Mouse (Mus musculus) midbrain, embryonic 15.5 days (tissue): ENCODE measurements at regions not wholly inside any gene's neighbourhood (a gene's known extent, or its start where the extent isn't known, plus 50 kb on each side); places are given as distances from the start of the nearest gene placed in this dataset.

ENCODE experiments used
- ATAC-seq: fragments of 200-750 bp; cut with Nextera tagmentation; replicated peaks from 2 replicates; pipeline ENCODE4 v1.8.0; 2017; ENCODE audit warnings: moderate TSS enrichment
- H3K27ac ChIP-seq: fragments of 300-500 bp; sonication (generic); 2 replicates; pipeline ENCODE4 v1.5.1; 2015; ENCODE audit warnings: mild to moderate bottlenecking, inconsistent platforms
- H3K27me3 ChIP-seq: fragments of 300-500 bp; sonication (generic); replicated peaks from 2 replicates; pipeline ENCODE4 v1.6.1; 2015; ENCODE audit warnings: inconsistent platforms
- H3K36me3 ChIP-seq: fragments of 300-500 bp; sonication (generic); replicated peaks from 2 replicates; pipeline ENCODE4 v1.6.1; 2015; ENCODE audit warnings: inconsistent platforms
- H3K4me1 ChIP-seq: fragments of 300-500 bp; sonication (generic); 2 replicates; pipeline ENCODE4 v1.6.1; 2015; ENCODE audit warnings: inconsistent platforms
- H3K4me2 ChIP-seq: fragments of 300-500 bp; sonication (generic); 2 replicates; pipeline ENCODE4 v1.6.1; 2015; ENCODE audit warnings: inconsistent platforms, mild to moderate bottlenecking, moderate library complexity
- H3K4me3 ChIP-seq: fragments of 300-500 bp; sonication (generic); 2 replicates; pipeline ENCODE4 v1.5.1; 2015; ENCODE audit warnings: mild to moderate bottlenecking, inconsistent platforms
- H3K9ac ChIP-seq: fragments of 300-500 bp; sonication (generic); 2 replicates; pipeline ENCODE4 v1.6.1; 2015; ENCODE audit warnings: mild to moderate bottlenecking, inconsistent platforms
- H3K9me3 ChIP-seq: fragments of 300-500 bp; sonication (generic); 2 replicates; pipeline ENCODE4 v1.6.1; 2016; ENCODE audit warnings: inconsistent platforms
- WGBS: fragments of 180-500 bp; shearing (Covaris S2); methylation state at CpG from one replicate; pipeline ENCODE4 v1.1.7; 2015; ENCODE audit warnings: mixed read lengths; 5-methylcytosine and 5-hydroxymethylcytosine counted together

GRCm38 (mm10) chr10:22993158-22993557, 173.2 kb upstream of the Tcf21 start:
- no peak overlapping the region for H3K9ac ChIP-seq
- H3K27me3 ChIP-seq, result no peaks in the 10 kb centered on the region
- WGBS, result 92% methylated on average over 3 of the region's 3 CpGs
- H3K9me3 ChIP-seq, result no peaks in the 10 kb centered on the region
- H3K27ac ChIP-seq, result no peak overlapping the region
- H3K36me3 ChIP-seq, result no peaks in the 10 kb centered on the region
- H3K4me1 ChIP-seq, result no peaks in the 10 kb centered on the region
- no peak overlapping the region for H3K4me3 ChIP-seq
- no peak for ATAC-seq
- H3K4me2 ChIP-seq, result no peak overlapping the region

GRCm38 (mm10) chr10:22981798-22982197, 161.8 kb upstream of the Tcf21 start:
- H3K27ac ChIP-seq, result no peak overlapping the region
- H3K4me1 ChIP-seq, result no peaks in the 10 kb centered on the region
- no peak overlapping the region for H3K4me3 ChIP-seq
- no peak overlapping the region for H3K4me2 ChIP-seq
- no peaks in the 10 kb centered on the region for H3K36me3 ChIP-seq
- H3K9me3 ChIP-seq, result no peaks in the 10 kb centered on the region
- ATAC-seq, result no peak
- no peak overlapping the region for H3K9ac ChIP-seq
- WGBS, result 84% methylated on average over 6 of the region's 6 CpGs
- H3K27me3 ChIP-seq, result no peaks in the 10 kb centered on the region

- Histone ChIP-seq H3K36me3 (no peaks in the 10 kb centered on the region), H3K9me3 (no peaks in the 10 kb centered on the region), H3K27ac (no peak overlapping the region), H3K9ac (no peak overlapping the region), H3K4me2 (no peak overlapping the region), H3K4me1 (no peaks in the 10 kb centered on the region), H3K27me3 (no peaks in the 10 kb centered on the region), H3K4me3 (no peak overlapping the region)
- 93% methylated on average over 7 of the region's 7 CpGs for WGBS
- ATAC-seq, result no peak
Measured at GRCm38 (mm10) chr10:22978442-22978841, 158.5 kb upstream of the Tcf21 start.

GRCm38 (mm10) chr10:22956956-22957355, 137.0 kb upstream of the Tcf21 start:
- Histone ChIP-seq H3K9me3 (no peaks in the 10 kb centered on the region), H3K4me2 (no peak overlapping the region), H3K4me1 (no peaks in the 10 kb centered on the region), H3K27me3 (no peaks in the 10 kb centered on the region), H3K9ac (no peak overlapping the region), H3K4me3 (no peak overlapping the region), H3K36me3 (no peaks in the 10 kb centered on the region), H3K27ac (no peak overlapping the region)
- 82% methylated on average over 7 of the region's 7 CpGs for whole genome bisulfite sequencing
- ATAC-seq, result no peak

- no peak overlapping the region for H3K4me3 ChIP-seq
- H3K9me3 ChIP-seq, result no peaks in the 10 kb centered on the region
- H3K36me3 ChIP-seq, result no peaks in the 10 kb centered on the region
- H3K9ac ChIP-seq, result no peak overlapping the region
- H3K4me2 ChIP-seq, result no peak overlapping the region
- no peak overlapping the region for H3K27ac ChIP-seq
- 76% methylated on average over 6 of the region's 6 CpGs for WGBS
- H3K4me1 ChIP-seq, result no peaks in the 10 kb centered on the region
- H3K27me3 ChIP-seq, result no peaks in the 10 kb centered on the region
- ATAC-seq, result no peak
Measured at GRCm38 (mm10) chr10:22953283-22953682, 133.3 kb upstream of the Tcf21 start.

- Histone ChIP-seq H3K4me3 (no peak overlapping the region), H3K9me3 (no peaks in the 10 kb centered on the region), H3K4me2 (no peak overlapping the region), H3K36me3 (no peaks in the 10 kb centered on the region), H3K9ac (no peak overlapping the region), H3K27ac (no peak overlapping the region), H3K4me1 (no peaks in the 10 kb centered on the region), H3K27me3 (no peaks in the 10 kb centered on the region)
- WGBS, result 95% methylated on average over 1 of the region's 1 CpGs
- ATAC-seq, result no peak
Measured at GRCm38 (mm10) chr10:22944247-22944646, 124.3 kb upstream of the Tcf21 start.

- no peaks in the 10 kb centered on the region for H3K36me3 ChIP-seq
- no peak for ATAC-seq
- no peaks in the 10 kb centered on the region for H3K4me1 ChIP-seq
- H3K4me2 ChIP-seq, result no peak overlapping the region
- no peak overlapping the region for H3K9ac ChIP-seq
- no peaks in the 10 kb centered on the region for H3K9me3 ChIP-seq
- WGBS, result 91% methylated on average over 8 of the region's 8 CpGs
- no peak overlapping the region for H3K4me3 ChIP-seq
- H3K27ac ChIP-seq, result no peak overlapping the region
- H3K27me3 ChIP-seq, result no peaks in the 10 kb centered on the region
Measured at GRCm38 (mm10) chr10:22927977-22928376, 108.0 kb upstream of the Tcf21 start.

- Histone ChIP-seq H3K4me2 (no peak overlapping the region), H3K4me3 (no peak overlapping the region), H3K27me3 (no peaks in the 10 kb centered on the region), H3K9ac (no peak overlapping the region), H3K9me3 (no peaks in the 10 kb centered on the region), H3K4me1 (no peaks in the 10 kb centered on the region), H3K36me3 (no peaks in the 10 kb centered on the region), H3K27ac (no peak overlapping the region)
- WGBS, result 76% methylated on average over 5 of the region's 5 CpGs
- ATAC-seq, result no peak
Measured at GRCm38 (mm10) chr10:22926099-22926498, 106.1 kb upstream of the Tcf21 start.

- H3K27ac ChIP-seq, result no peak overlapping the region
- 65% methylated on average over 11 of the region's 11 CpGs for WGBS
- H3K4me1 ChIP-seq, result no peaks in the 10 kb centered on the region; the same call in 1 of the 2 replicates
- no peaks in the 10 kb centered on the region for H3K9me3 ChIP-seq
- ATAC-seq, result no peak
- H3K27me3 ChIP-seq, result no peaks in the 10 kb centered on the region
- H3K4me2 ChIP-seq, result no peak overlapping the region
- no peaks in the 10 kb centered on the region for H3K36me3 ChIP-seq
- no peak overlapping the region for H3K9ac ChIP-seq
- no peak overlapping the region for H3K4me3 ChIP-seq
Measured at GRCm38 (mm10) chr10:22921035-22921965, 101.3 kb upstream of the Tcf21 start.

- no peak overlapping the region for H3K4me3 ChIP-seq
- ATAC-seq, result no peak
- H3K36me3 ChIP-seq, result no peaks in the 10 kb centered on the region
- H3K4me2 ChIP-seq, result no peak overlapping the region
- H3K4me1 ChIP-seq, result no peaks in the 10 kb centered on the region; the same call in 1 of the 2 replicates
- 86% methylated on average over 1 of the region's 1 CpGs for WGBS
- no peaks in the 10 kb centered on the region for H3K9me3 ChIP-seq
- H3K27ac ChIP-seq, result no peak overlapping the region
- H3K27me3 ChIP-seq, result no peaks in the 10 kb centered on the region
- no peak overlapping the region for H3K9ac ChIP-seq
Measured at GRCm38 (mm10) chr10:22919869-22920268, 99.9 kb upstream of the Tcf21 start.

GRCm38 (mm10) chr10:22917797-22918196, 97.8 kb upstream of the Tcf21 start:
- Histone ChIP-seq H3K4me1 (no peaks in the 10 kb centered on the region; the same call in 1 of the 2 replicates), H3K27ac (no peak overlapping the region), H3K4me2 (no peak overlapping the region), H3K4me3 (no peak overlapping the region), H3K36me3 (no peaks in the 10 kb centered on the region), H3K9ac (no peak overlapping the region), H3K27me3 (no peaks in the 10 kb centered on the region), H3K9me3 (no peaks in the 10 kb centered on the region)
- no peak for ATAC-seq
- 96% methylated on average over 1 of the region's 1 CpGs for WGBS

- no peaks in the 10 kb centered on the region for H3K9me3 ChIP-seq
- no peaks in the 10 kb centered on the region for H3K36me3 ChIP-seq
- H3K4me2 ChIP-seq, result no peak overlapping the region
- ATAC-seq, result no peak
- H3K27me3 ChIP-seq, result no peaks in the 10 kb centered on the region
- no peaks in the 10 kb centered on the region; the same call in 1 of the 2 replicates for H3K4me1 ChIP-seq
- H3K27ac ChIP-seq, result no peak overlapping the region
- no peak overlapping the region for H3K9ac ChIP-seq
- H3K4me3 ChIP-seq, result no peak overlapping the region
- 81% methylated on average over 6 of the region's 6 CpGs for WGBS
Measured at GRCm38 (mm10) chr10:22915785-22916514, 96.0 kb upstream of the Tcf21 start.
